Mouse (Mus musculus) gastrocnemius, postnatal 25 days (tissue): ENCODE measurements around the gene Washc4. TPM values are rescaled to one million over a fixed set of nuclear protein-coding genes. Genes with fewer than 3 reads are reported as not detected.
"Not testable (repeated sequence)": the region's sequence is repeated elsewhere in the genome, so short reads cannot be mapped to it uniquely, and the experiment has no call there.

Experiments
- DNase-seq: peaks from one replicate; pipeline ENCODE4 v3.0.0; 2022
- long read RNA-seq, 2 experiments: library from polyadenylated mRNA; stranded (forward); transcript quantifications; one replicate each; pipeline ENCODE4 v2.0.0; 2021
- total RNA-seq, 2 experiments: library from RNA; stranded (reverse); gene quantifications; 1 replicate in 1 of 2; 2 replicates in 1 of 2; pipeline ENCODE4 v1.2.3; 2021

Gene Washc4
- 10 to 100 TPM in 1 of 2 experiments, 1 to 10 TPM in 1; 8.4 to 11.2 TPM for total RNA-seq
- long read RNA-seq, experiment 1, partial matches to known transcripts = 1 of 6 reads
- long read RNA-seq, experiment 1, other reads (novel, unspliced or antisense) = 5 of 6 reads
- long read RNA-seq, experiment 2, partial matches to known transcripts = 0 of 3 reads
- long read RNA-seq, experiment 2, other reads (novel, unspliced or antisense) = 3 of 3 reads

DNA sequence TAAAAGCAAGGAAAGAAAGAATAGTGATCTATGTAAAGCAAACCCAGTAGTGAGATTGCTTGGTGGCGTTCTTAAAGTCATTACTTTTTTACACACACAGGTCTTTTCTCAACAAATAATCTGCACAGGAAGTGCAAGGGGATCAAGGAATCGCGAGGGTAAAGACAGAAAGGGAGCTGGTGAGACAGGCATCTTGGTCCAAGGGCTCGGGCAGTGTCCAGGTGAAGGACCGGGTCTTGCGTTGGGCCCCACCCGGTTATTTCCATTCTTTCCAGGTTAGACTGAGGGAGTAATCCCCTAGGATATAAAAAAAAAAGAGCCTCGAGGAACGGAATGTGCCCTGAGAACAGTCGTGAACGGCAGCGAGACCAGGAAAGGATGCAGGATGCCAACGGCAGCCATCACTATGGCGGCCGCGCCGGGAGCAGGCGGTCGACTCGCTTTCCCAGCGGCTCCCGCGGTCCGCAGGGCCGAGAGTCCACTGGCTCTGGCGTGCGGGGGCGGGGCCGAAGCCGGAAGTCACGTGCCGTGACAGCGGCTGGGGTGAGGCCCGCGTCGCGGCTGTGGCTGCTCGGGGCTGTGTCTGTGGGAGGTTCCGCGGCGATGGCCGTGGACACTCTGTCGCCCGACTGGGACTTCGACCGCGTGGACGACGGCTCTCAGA is at the start of gene Washc4:
TSS of gene Washc4 (plus strand) at position 314 of the 664 bp plus-strand sequence.
- peak; percentile 96 for DNase-seq

DNA sequence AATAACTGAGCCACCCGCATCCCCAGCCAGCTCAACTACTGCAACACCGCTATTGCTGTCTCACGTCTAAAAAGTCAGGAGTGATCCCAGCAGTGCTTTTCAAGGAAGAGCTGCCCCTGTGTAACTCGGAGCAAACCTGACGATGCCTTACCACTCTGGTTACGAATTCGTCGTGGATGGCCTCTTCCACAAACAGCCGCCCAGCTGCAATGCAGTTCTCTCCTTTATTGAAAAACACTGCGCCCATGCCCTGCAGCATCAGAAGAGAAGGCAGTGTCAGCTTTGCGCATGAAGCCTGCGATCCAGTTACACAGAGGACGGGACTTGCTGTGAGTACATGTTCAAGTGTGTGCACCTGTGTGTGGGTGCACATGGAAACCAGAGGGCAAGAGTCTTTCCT is 46.2 kb upstream of the Washc4 start:
- DNase-seq = no peak

DNA sequence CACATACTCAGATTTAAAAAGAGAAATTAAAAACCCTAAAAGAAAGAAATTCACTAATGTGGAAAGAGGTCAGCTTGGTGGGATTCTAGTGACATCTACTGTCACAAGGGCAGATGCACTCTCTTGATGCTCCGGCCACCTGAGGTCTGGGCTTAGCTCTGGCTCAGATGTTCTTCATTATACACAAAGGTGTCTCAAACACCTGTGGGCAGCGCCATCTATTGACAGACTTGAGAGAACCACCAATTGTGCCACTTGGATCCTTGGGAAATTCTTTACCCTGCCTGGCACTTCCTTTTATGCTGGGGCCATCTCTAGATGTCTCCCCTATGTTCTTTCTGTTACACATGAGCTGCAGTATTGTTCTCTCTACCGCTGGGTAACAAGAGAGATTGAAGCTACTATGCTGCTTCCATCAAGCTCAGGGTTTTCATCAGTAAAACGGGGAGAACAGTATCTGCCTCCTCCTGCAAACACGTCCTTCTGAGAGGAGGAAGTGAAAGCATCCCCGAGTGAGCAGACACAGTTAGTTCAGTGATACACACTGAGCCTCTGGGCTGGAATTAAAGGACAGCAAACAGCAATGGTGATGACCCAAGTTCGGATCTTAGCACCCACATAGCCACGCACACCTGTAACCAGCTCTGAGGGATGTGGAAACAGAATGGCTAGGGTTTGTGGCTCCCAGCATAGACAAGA is 34.4 kb upstream of the Washc4 start:
- no peak for DNase-seq

DNA sequence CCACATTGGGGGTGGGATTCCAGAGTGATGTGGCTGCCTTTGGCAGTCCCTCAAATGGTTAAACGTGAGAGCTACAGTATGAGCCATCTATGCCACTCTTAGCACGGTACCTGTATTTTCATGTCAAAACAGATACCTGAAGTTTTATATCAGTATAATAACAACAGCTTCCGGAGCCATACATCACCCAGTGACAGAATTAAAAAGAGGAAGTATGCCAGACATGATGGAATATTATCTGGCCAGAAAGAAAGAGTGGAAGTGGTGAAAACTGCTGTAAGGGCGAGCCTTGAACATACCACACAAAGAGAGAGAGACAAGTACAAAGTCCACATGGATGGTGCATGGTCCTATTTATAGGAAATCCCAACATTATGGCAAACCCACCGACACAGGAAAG is 32.2 kb upstream of the Washc4 start:
- no peak for DNase-seq

DNA sequence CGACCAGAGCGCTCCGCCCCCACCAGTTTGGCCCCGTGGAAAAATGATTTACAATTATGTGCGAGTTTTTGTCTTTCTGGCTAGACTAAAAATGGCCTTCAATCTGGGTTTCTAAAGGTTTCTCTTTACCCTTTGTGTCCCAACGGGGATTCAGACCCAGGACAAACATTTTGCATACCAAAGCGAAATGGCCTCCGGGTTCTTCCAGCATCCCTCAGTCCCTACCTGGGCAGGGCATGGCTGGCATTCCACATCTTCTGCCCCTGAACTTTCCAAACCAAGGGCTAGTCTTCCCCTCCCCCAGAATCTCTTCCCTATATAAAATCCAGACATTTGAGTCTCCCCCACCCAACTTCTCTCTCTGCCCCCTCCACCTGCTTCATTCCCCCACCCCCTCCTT is 29.8 kb upstream of the Washc4 start:
- DNase-seq = no peak

DNA sequence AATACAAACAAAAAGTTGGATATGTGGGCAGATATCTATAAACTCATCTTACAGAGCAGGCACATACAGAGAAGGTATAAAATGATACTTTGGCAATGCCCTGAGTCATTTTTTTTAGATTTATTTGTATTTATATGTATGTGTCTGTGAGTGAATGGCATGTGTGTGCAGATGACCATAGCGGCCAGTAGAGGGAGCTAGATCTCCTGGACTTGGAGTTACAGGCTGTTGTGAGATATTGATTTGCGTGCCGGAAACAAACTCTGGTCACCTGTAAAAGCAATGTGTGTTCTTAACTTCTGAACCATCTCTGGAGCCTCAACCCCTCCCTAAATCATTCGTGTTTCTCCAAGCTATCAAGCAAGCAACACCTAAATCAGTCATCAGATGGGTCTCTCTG is 22.6 kb upstream of the Washc4 start:
- no peak for DNase-seq

DNA sequence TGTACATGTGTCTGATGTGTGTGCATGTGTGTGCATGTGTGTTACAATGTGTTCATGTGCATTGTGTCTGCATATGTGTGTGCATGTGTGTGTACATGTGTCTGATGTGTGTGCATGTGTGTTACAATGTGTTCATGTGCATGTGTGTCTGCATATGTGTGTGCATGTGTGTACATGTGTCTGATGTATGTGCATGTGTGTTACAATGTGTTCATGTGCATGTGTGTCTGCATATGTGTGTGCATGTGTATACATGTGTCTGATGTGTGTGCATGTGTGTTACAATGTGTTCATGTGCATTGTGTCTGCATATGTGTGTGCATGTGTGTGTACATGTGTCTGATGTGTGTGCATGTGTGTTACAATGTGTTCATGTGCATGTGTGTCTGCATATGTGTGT is 19.3 kb upstream of the Washc4 start:
- DNase-seq = not testable (repeated sequence)

DNA sequence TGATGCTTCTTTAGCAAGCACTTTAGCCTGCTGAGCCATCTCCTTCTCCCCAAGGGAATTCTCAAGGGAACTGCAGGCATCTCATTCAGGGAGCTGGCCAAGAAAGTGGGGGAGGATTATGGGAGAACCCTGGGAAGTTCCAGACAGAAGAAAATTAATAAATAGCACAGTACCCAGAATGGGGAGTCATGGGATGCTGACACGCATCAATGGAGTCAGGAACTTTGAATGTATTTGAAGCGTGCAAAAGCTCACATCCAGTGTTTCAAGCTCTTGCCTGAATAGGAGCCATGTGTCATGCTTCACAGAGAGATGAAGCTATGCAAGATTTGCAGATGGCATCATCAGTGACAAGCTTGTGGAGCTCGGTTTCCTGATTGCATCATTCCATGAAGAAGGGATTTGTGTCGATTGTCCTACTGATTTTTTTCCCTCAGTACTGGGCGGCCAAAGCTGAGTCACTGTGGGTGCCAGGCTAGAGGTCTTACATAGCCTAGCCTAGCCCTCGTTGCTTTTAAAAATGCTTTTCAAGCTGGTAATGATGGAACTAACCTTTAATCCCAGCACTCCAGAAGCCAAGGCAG is 13.1 kb upstream of the Washc4 start:
- no peak for DNase-seq

DNA sequence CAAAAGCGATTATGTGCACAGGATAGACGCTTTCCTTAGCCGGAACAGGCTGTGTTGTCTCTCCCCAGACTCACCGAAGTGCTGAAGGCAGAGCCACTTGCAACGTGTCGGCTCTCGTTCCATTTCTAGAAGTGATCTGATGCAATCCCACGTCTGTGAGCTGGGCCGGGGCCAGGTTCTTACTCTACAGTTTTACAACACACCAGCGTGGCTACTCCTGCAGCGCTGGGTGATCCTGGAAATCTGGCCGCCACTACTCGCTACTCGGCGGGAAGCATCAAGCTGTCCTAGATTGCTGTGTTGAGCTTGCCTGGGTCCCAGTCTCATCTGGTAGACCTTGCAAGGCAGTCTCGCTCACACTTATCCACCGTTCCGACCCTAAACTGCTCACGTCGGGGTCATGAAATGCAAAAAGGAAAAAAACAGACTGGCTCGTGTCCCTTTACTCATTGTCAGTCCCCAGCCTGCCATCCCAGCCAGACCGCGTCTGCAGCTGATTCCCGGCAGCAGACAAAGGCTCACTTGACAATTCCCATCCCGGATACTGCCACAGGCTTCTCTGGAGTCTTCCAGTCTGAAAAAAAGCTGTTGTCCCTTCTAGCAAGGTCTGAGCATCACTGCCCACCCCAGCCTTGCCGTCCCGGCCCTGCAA is 10.2 kb upstream of the Washc4 start:
- DNase-seq = peak; percentile 57

DNA sequence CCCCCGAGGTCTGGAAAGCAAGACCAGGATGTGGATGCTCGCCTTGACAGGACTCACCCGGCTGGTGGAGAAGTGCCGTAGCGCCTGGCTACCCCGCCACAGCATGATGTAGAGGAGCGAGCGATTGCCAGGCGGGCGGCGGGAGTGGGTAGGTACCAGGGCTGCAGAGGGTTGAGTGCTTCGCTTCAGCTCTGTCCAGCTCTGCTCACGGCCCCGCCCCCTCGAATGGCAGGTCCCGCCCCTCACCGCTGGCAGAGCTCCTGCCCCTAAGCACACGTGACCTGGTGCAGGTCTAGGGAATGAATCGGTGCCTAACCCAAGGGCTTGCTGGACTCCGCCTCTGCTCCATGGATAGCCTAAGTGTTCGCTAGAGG is 9.7 kb upstream of the Washc4 start, which contains the start of gene Aldh1l2:
TSS of gene Aldh1l2 (minus strand) at position 231 of the 374 bp plus-strand sequence.
- peak; percentile 68 for DNase-seq

DNA sequence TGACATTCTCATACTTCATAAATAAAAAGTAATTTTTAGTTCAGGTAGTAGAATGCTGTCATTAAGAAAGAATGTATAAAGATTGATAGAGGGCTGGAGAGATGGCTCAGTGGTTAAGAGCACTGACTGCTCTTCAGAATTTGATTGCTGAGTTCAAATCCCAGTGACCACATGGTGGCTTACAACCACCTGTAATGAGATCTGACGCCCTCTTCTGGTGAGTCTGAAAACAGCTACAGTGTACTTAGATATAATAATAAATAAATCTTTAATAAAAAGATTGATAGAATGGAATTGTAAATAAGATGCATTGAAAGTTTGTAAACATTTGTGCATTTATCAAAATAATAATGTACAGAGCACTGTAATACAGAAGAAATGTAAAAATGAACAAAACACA is 7.1 kb upstream of the Washc4 start:
- no peak for DNase-seq

DNA sequence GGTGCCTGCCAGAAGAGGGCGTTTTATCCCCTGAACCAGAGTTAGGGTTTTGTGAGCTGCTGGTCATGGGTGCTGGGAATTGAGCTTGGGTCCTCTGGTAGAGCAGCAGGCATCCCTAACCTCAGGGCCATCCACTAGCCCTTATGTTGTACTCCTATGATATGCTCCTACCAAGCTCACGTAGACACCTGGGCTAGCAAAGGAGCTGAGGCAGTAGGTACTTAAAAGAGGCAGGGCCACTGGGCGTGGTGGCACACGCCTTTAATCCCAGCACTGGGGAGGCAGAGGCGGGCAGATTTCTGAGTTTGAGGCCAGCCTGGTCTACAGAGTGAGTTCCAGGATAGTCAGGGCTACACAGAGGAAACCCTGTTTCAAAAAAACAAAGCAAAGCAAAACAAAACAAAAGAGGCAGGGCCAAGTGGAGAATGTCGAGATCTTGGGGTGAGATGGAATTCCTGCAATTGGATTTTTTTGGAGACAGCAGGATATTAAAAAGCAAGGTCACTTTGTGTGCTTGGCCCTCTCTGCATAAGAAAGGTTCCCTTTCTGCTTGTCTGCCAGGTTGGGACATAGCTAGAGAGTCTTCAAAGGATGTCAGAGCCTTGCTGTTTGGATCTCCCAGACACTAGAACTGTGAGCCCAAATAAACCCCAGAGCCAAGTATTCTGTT is 4.1 kb upstream of the Washc4 start:
- DNase-seq = no peak

DNA sequence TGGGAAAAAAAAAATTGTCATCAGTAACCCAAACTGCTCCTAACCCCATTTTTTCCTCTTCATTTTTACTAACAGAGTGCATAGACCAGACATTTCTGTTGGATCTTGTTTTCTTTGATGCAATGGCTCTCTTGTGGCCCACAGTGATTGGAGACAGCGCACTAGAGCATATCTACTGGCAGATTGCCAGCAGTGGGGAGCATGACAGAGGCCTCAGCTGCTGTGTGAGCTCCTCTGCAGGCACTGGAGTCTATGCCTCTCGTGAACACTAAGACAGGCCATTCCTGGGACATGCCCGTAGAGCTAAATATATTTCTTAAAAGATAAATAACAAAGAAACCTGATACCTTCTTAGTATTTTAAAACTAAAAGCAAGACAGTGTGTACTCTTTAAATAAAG is 3.5 kb upstream of the Washc4 start:
- DNase-seq = no peak

DNA sequence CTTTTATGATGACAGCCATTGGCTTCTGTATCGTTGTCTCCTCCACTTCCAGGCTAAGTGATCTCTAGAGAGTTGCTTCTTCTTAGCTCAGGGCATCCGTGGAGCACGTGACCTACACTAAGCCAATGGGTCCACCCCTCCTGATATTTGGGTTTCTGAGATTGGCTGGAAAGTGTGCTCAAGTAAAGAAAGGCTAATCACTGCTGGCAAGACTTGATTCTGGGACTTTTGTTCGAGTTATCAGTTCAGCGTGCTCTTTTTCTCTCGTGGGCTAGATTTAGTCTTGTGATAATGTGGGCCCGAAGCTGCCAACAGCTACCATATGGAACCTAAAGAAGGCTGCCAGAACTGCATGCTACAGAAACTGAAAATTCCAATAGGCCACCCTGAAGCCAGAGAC is 1.3 kb upstream of the Washc4 start:
- no peak for DNase-seq

DNA sequence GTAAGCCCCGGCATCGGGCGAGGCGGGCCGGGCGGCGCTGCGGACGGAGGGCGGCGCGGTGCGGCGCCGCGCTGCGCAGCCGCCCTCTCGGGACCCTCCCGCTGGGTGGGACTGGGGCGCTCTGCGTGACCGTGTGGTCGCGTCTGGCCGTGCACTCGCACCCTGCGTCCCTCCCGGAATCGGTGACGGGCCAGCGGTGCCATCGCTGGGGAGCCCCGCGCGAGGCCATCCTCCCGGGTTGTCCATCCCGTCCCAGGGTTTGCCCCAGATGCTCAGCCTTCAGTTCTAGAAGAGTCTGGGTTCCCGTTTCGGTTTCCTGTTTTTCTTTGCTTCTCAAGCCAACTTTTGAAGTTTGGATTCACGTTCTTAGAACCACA is 539 bp downstream of the Washc4 start:
- no peak for DNase-seq

DNA sequence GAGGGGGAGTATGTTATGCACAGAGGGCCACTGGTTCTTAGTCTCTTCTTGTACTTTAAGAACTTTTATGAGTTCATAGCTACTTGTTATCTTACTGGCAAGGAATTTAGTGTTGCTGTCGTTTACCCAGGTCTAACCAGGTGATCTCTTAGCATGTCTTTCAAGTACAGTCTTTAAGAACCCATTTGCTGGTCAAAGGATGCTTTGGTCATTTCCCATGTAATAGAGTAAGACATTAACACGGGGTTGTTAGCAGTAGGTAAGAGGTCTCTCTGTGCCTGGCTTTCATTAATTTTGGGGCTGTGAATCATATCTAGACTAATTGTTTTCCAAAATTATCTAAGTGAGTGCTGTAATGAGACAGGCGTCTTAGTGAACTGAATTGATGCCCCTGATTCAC is 1.8 kb downstream of the Washc4 start:
- no peak for DNase-seq

DNA sequence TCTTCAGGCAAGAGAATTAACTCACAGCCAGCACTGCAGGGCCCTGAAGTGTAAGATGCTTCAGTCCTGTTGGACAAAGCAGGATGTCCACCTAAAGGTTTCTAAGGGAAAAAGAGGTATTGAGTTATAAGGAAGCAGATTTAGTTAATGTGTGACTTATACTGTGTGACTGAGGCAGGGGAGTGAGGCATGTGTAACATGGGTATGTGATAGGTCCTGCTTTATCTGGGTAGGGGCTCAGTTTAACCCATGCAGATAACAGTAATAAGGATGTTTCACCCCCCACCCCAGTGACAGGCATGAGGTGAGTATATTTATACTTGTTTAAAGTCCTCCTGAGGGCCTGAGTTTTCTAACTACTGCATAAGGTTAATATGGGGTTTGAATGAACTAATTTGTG is 19.5 kb downstream of the Washc4 start:
- no peak for DNase-seq

DNA sequence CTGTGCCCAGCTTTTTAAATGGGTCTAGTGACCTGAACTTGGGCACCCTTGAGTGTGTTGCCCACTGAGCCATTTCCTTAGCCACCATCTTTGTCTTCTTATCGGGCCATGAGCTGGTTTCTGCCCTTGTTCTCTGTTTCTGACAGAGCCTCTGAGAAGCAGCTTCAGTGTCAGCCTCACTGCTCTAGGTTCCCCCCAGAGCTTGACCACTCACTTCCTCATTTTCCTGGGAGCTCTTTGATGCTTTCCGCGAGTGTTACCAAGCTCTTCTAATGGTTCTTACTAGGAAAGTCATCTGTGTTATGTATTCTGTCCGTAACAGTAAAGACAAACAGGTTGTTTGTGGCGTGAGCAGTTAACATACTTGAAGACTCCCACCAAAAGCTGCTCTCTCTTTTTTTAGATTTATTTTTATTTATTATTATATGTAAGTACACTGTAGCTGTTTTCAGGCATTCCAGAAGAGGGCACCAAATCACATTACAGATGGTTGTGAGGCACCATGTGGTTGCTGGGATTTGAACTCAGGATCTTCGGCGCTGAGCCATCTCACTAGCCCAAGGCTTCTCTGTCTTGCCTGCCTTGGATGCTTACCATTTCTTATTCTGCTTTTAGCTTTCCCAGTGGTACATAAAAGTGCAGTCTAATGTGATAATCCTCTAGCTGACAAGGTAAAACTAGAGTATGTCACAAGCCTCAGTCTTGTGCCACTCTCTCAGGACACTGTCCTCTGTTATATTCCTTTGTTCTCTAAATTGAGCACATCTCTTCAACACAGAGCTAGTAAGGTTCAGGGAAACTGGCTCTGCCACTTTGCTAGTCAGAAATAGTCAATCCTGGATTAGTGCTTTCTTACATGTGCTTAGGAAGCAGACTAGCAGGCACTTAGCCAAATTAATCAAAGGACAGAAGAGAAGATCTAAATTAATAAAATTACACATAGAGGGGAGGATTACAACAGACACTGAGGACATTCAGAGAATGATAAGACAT is 22.2 kb downstream of the Washc4 start:
- no peak for DNase-seq

DNA sequence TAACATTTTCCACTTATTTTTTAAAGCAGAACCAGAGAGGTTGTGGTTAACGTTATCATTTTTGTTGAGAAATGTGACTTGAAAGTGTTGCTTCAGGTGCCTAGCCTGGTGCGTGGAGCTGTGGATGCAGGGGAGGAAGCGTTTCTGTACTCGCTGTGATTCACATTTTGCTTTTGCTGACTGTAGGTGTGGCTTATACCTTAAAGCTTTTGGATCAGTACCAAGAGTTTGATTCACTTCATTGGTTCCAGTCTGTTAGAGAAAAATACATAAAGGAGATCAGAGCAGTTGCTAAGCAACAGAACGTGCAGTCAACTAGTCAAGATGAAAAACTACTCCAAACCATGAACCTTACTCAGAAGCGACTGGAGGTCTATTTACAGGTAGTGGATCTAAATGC is 47.2 kb downstream of the Washc4 start:
- no peak for DNase-seq

DNA sequence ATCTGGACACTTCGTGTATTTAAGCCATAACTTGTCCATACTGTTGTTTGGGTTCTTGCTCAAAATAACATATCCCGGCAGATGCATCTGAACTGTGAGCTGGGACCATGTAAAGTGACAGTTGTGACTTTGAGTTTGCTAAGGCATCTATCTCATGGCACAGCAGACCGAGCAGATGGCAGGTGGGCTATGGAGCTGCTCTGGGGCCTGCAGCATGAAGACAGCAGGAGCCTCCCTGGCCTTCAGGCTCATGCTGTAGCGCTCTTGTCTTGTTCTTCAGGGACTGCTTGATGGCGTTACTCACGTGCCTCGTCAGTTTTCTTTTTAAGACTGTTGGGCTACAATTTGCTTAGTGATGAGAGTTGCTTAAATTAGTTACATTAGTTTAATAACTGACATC is 49.1 kb downstream of the Washc4 start:
- DNase-seq = no peak

DNA sequence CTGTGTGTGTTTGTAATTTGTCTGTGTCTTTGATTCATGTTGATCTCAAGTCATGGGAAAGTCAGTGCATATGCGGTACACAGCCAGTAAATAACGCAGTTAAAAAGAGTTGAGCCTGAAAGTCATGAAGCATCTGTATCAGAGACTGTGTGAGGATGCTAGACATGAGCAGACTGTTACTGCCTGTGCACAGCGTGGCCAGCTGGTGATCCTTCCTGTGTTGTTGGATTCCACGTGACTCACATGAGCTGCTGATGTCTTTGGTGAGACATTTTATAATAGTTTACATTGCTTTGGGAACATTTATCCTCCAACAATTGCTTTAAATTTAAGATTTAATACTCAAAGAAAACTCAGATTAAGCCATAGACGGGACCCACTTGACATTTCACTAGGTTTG is 51.0 kb downstream of the Washc4 start:
- DNase-seq = no peak
